Mouse (Mus musculus): ENCODE data around the gene Rgs1.

DNA sequence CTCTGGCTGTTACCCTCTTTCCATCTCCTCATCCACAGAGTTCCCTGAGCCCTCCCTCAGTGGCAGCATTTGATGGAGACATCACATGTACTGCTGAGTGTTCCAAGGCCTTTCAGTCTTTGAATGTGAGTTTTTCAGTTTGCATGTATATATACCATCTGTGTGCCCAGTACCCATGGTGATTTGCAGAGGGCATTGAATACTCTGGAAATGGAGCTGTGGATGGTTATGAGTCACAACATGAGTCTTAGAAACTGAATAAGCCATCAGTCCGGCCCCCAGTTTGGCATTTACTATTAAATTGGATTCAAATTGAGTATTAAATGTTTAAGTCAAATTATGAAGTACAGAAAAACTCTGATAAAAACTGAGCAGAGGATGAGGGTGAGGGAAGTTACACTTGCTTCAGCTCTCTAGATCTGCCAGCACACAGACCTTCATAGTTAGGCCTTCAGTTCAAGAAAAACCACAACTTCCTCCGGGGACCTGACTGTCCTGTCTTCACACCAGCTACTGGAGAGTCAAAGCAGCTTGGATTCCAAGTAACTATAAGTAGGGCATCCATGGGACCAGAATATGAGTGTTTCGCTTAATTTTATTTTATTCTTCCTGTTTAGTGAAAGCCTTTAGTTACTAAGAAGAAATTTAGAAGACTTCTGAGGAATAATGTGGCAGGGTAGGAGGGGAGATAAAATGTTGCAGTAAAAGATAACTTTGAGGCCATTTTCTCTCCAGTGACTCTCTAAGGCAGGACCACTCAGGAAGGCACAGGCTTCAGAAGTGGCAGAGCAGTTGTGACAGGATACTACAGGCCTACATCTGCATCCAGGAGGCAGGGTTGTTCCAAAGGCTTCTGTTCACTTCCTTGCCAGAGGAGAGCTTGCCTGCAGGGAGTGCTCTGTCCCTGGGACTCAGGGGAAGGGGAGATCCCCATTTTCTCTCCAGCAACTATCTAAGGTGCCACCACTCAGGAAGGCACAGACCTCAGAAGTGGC, 34.3 kb upstream of the Rgs1 start:
- TF ChIP-seq CTCF (IDR thresholded peaks at IDR 0.05; ENCODE audit: extremely low read depth, insufficient read length, insufficient replicate concordance, low read depth, low read length): no peak
- no peak for TF ChIP-seq POLR2A (IDR thresholded peaks at IDR 0.05; ENCODE audit: low read depth, low read length)
